Mouse (Mus musculus) limb, embryonic 14.5 days (tissue): ENCODE data around the gene Dcaf6. TPM values are rescaled to one million over a fixed set of nuclear protein-coding genes. Genes with fewer than 3 reads are reported as not detected.

Experiments used
- ATAC-seq: fragments of 200-750 bp; cut with Nextera tagmentation; 2 replicates; pipeline ENCODE4 v1.8.0; 2017; ENCODE audit warnings: low read depth, moderate number of reproducible peaks, moderate TSS enrichment; ENCODE audit not compliant: low FRiP score
- DNase-seq: peaks from one replicate; pipeline ENCODE4 v3.0.0-alpha.2; 2015; ENCODE audit warnings: low spot score
- H3K27ac ChIP-seq: fragments of 300-500 bp; sonication (generic); replicated peaks from 2 replicates; pipeline ENCODE4 v1.5.1; 2014; ENCODE audit warnings: low read depth, mild to moderate bottlenecking, low read length, moderate library complexity, mixed read lengths
- H3K27me3 ChIP-seq: fragments of 300-500 bp; sonication (generic); 2 replicates; pipeline ENCODE4 v1.6.1; 2014; ENCODE audit warnings: low read length, mixed read lengths; ENCODE audit not compliant: control insufficient read depth, insufficient read depth
- H3K36me3 ChIP-seq: fragments of 300-500 bp; sonication (generic); 2 replicates; pipeline ENCODE4 v1.6.1; 2014; ENCODE audit warnings: mild to moderate bottlenecking, low read length, moderate library complexity, mixed read lengths; ENCODE audit not compliant: control insufficient read depth, insufficient read depth
- H3K4me1 ChIP-seq: fragments of 300-500 bp; sonication (generic); 2 replicates; pipeline ENCODE4 v1.6.1; 2014; ENCODE audit warnings: antibody characterized with exemption, low read length, mixed read lengths; ENCODE audit not compliant: control insufficient read depth, insufficient read depth
- H3K4me2 ChIP-seq: fragments of 300-500 bp; sonication (generic); replicated peaks from 2 replicates; pipeline ENCODE4 v1.6.1; 2014; ENCODE audit warnings: low read depth, mild to moderate bottlenecking, low read length, moderate library complexity; ENCODE audit not compliant: severe bottlenecking
- H3K4me3 ChIP-seq: fragments of 300-500 bp; sonication (generic); replicated peaks from 2 replicates; pipeline ENCODE4 v1.5.1; 2014; ENCODE audit warnings: low read length
- H3K9ac ChIP-seq: fragments of 300-500 bp; sonication (generic); 2 replicates; pipeline ENCODE4 v1.6.1; 2014; ENCODE audit warnings: mild to moderate bottlenecking, low read depth, low read length, moderate library complexity; ENCODE audit not compliant: severe bottlenecking
- H3K9me3 ChIP-seq: fragments of 300-500 bp; sonication (generic); 2 replicates; pipeline ENCODE4 v1.6.1; 2016; ENCODE audit warnings: low read length; ENCODE audit not compliant: control insufficient read depth
- POLR2A ChIP-seq: fragments of 200-500 bp; IDR thresholded peaks from 2 replicates; pipeline ENCODE4 v1.8.0; 2012; ENCODE audit warnings: inconsistent platforms, mild to moderate bottlenecking, moderate library complexity, borderline replicate concordance; ENCODE audit not compliant: insufficient read depth, insufficient read length; ENCODE audit errors: extremely low read depth
- WGBS: fragments of 180-500 bp; shearing (Covaris S2); extraction: QIAGEN DNeasy Blood & Tissue Kit; methylation state at CpG from one replicate; pipeline ENCODE4 v1.1.7; 2014; 5-methylcytosine and 5-hydroxymethylcytosine counted together
- polyA plus RNA-seq, 2 experiments: library from polyadenylated mRNA; depleted of rRNA in 1 of 2; stranded (reverse) in 1 of 2; unstranded in 1 of 2; fragments of >200 nt; fragmentation: Nextera tagmentation in 1 of 2; extraction: Ambion mirVana in 1 of 2; gene quantifications; 2 replicates each; pipeline versions ENCODE4 v1.2.1 to v1.2.3; 2012 to 2014

Dcaf6 gene
- polyA plus RNA-seq, 2 experiments: 20.7 to 42.9 TPM

- no peak for DNase-seq
- peaks cover 6% of the 10 kb centered on the region for H3K36me3 ChIP-seq
- no peak for TF ChIP-seq POLR2A
- H3K4me1 ChIP-seq: no peaks in the 10 kb centered on the region
- no peaks in the 10 kb centered on the region for H3K27me3 ChIP-seq
- no peaks in the 10 kb centered on the region for H3K9me3 ChIP-seq
- ATAC-seq: no peak
- H3K4me3 ChIP-seq: no peak overlapping the region
- no peak overlapping the region for H3K4me2 ChIP-seq
- H3K27ac ChIP-seq: no peak overlapping the region
- WGBS: 96% methylated on average over 2 of the region's 2 CpGs
- H3K9ac ChIP-seq: no peak overlapping the region
Measured at GRCm38 (mm10) chr1:165301567-165301966, 158.7 kb downstream of the Dcaf6 start.

- DNase-seq (no peak), ATAC-seq (no peak)
- Histone ChIP-seq H3K4me3 (no peak overlapping the region), H3K4me2 (no peak overlapping the region), H3K27me3 (no peaks in the 10 kb centered on the region), H3K36me3 (peaks cover 1% of the 10 kb centered on the region), H3K4me1 (no peaks in the 10 kb centered on the region), H3K9ac (no peak overlapping the region), H3K9me3 (no peaks in the 10 kb centered on the region), H3K27ac (no peak overlapping the region)
- 74% methylated on average over 3 of the region's 3 CpGs for WGBS
- TF ChIP-seq POLR2A: no peak
Measured at GRCm38 (mm10) chr1:165301108-165301507, 159.2 kb downstream of the Dcaf6 start.

DNA sequence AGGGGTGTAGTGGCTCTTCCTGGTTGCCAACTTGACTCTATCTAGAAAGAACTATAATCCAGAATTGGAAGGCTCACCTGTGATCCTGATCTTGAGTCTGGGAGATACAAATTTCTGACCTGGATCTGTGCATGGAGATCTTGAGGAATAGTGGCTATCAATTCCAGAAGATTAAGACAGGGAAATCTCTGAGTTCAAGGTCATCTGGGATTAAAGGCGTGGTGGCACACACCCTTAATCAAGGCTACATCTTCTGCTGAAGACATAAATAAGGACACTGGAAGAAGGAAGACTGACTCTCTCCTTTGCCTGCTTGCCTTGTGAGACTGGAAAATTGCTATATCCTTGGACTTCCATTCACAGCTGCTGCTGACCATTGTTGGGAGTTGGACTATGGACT lies 164.8 kb downstream of the Dcaf6 start, which contains the start of gene Gpr161:
TSS of gene Gpr161 (plus strand) at position 301 of the 400 bp plus-strand sequence.
- no peak for DNase-seq
- no peak for ATAC-seq
- 100% methylated on average over 1 of the region's 1 CpGs for WGBS

DNA sequence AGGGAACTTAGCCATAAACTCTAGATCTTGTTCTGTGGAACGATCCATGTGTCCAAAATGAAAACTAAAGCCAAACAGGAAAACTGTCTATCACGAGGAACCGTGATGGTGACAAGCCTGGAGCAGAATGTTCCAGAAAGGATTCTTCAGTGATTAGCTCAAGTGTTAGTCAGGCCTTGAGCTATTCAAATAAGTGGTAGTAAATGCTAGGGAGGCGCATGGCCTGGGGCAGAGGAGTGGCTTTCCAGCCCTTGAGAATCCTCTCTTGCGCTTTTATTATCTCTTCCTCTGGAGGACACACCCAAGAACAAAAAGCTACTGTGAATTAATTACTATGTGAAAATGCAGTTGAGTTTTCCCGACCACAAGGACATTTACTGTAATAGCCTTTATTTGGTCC lies 168.7 kb downstream of the Dcaf6 start:
- Histone ChIP-seq H3K27ac (no peak overlapping the region), H3K9me3 (no peaks in the 10 kb centered on the region), H3K36me3 (peaks cover 16% of the 10 kb centered on the region), H3K4me2 (no peak overlapping the region), H3K9ac (no peak overlapping the region), H3K4me3 (no peak overlapping the region), H3K4me1 (no peaks in the 10 kb centered on the region), H3K27me3 (no peaks in the 10 kb centered on the region)
- ATAC-seq: no peak
- 78% methylated on average over 6 of the region's 6 CpGs for WGBS
- TF ChIP-seq POLR2A: no peak
- DNase-seq: no peak

More for the DNA sequence above, 164.8 kb downstream of the Dcaf6 start, which contains the start of gene Gpr161:
- TF ChIP-seq POLR2A: no peak
- H3K4me1 ChIP-seq: no peaks in the 10 kb centered on the region
- no peaks in the 10 kb centered on the region for H3K9me3 ChIP-seq
- H3K27ac ChIP-seq: no peak within 1 kb of the TSS
- H3K4me3 ChIP-seq: no peak within 1 kb of the TSS
- H3K36me3 ChIP-seq: peaks cover 16% of the 10 kb centered on the region
- no peak within 1 kb of the TSS for H3K4me2 ChIP-seq
- H3K27me3 ChIP-seq: no peaks in the 10 kb centered on the region
- H3K9ac ChIP-seq: no peak within 1 kb of the TSS

- Histone ChIP-seq H3K4me1 (no peaks in the 10 kb centered on the region), H3K4me2 (no peak overlapping the region), H3K4me3 (no peak overlapping the region), H3K27me3 (no peaks in the 10 kb centered on the region), H3K36me3 (peaks cover 12% of the 10 kb centered on the region), H3K9ac (no peak overlapping the region), H3K9me3 (no peaks in the 10 kb centered on the region), H3K27ac (no peak overlapping the region)
- DNase-seq (no peak), ATAC-seq (no peak)
- WGBS: 89% methylated on average over 4 of the region's 4 CpGs
- no peak for TF ChIP-seq POLR2A
Measured at GRCm38 (mm10) chr1:165289831-165290230, 170.4 kb downstream of the Dcaf6 start.

- Histone ChIP-seq H3K36me3 (peaks cover 5% of the 10 kb centered on the region; the same call in 1 of the 2 replicates), H3K9me3 (no peaks in the 10 kb centered on the region), H3K4me1 (peaks cover 8% of the 10 kb centered on the region), H3K4me3 (no peak overlapping the region), H3K27ac (no peak overlapping the region), H3K9ac (no peak overlapping the region), H3K4me2 (no peak overlapping the region), H3K27me3 (no peaks in the 10 kb centered on the region)
- ATAC-seq (no peak), DNase-seq (no peak)
- WGBS: 90% methylated on average over 9 of the region's 9 CpGs
- TF ChIP-seq POLR2A: no peak
Measured at GRCm38 (mm10) chr1:165288165-165288564, 172.1 kb downstream of the Dcaf6 start.
